Mouse (Mus musculus) myocyte (in vitro differentiated cells): ENCODE measurements around the gene Ephb6.

ENCODE experiments used
- CEBPB ChIP-seq: IDR thresholded peaks from 2 replicates; pipeline ENCODE4 v1.6.1; 2011; ENCODE audit warnings: mild to moderate bottlenecking, moderate library complexity; ENCODE audit not compliant: poor library complexity, insufficient read depth, severe bottlenecking
- E2F4 ChIP-seq: IDR thresholded peaks from one replicate; pipeline ENCODE4 v1.6.1; 2011; ENCODE audit warnings: mild to moderate bottlenecking, control low read depth, moderate library complexity; ENCODE audit not compliant: insufficient read depth
- MAX ChIP-seq: IDR thresholded peaks from one replicate; pipeline ENCODE4 v1.6.1; 2011; ENCODE audit warnings: low read depth, mild to moderate bottlenecking, control low read depth
- MYOD1 ChIP-seq, 3 experiments: IDR thresholded peaks; one replicate each; pipeline ENCODE4 v1.6.1; 2011; ENCODE audit warnings: control low read depth in 2 of 3, low read depth in 2 of 3, mild to moderate bottlenecking in 2 of 3, moderate library complexity in 1 of 3; ENCODE audit not compliant: insufficient read length in 2 of 3, control insufficient read depth in 1 of 3
- MYOG ChIP-seq, 3 experiments: IDR thresholded peaks; one replicate each; pipeline ENCODE4 v1.6.1; 2011; ENCODE audit warnings: control low read depth in 2 of 3, low read depth in 2 of 3, mild to moderate bottlenecking in 2 of 3; ENCODE audit not compliant: insufficient read length in 2 of 3, control insufficient read depth in 1 of 3, insufficient read depth in 1 of 3
- POLR2A ChIP-seq: IDR thresholded peaks from one replicate; pipeline ENCODE4 v1.6.1; 2011; ENCODE audit warnings: low read depth, mild to moderate bottlenecking, control low read depth, moderate library complexity; ENCODE audit not compliant: insufficient read length
- POLR2AphosphoS2 ChIP-seq: IDR thresholded peaks from one replicate; pipeline ENCODE4 v1.6.1; 2011; ENCODE audit warnings: low read depth, control low read depth; ENCODE audit not compliant: insufficient read length
- SRF ChIP-seq: IDR thresholded peaks from one replicate; pipeline ENCODE4 v1.6.1; 2011; ENCODE audit warnings: low read depth; ENCODE audit not compliant: control insufficient read depth, insufficient read length
- TCF12 ChIP-seq: IDR thresholded peaks from one replicate; pipeline ENCODE4 v1.6.1; 2011; ENCODE audit warnings: mild to moderate bottlenecking, control low read depth; ENCODE audit not compliant: poor library complexity, insufficient read depth, severe bottlenecking
- USF1 ChIP-seq: IDR thresholded peaks from one replicate; pipeline ENCODE4 v1.6.1; 2011; ENCODE audit warnings: low read depth, mild to moderate bottlenecking, control low read depth, moderate library complexity

DNA sequence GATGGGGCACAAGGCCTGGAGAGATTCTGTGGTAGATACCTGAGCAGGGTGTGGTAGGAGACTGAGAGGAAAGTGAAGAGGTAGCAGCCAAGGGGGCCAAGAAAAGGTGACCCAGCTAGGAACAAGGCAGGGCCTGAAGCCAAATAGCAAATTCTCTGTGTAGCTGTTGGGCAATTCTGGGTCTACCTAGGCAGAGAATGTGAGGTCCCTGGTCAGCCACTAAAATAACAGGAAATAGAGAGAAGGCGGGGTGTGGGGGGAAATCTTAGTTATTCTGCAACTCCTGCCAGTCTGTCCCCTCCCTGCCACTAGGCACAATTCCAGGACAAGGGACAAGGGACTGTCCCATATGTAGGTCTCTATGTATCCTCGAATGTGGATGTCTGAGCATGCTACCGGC, 37.9 kb downstream of the Ephb6 start:
- TF ChIP-seq POLR2A (no peak), USF1 (no peak), SRF (no peak), POLR2AphosphoS2 (no peak), MYOG (IDR thresholded peaks at IDR 0.05; ENCODE audit: control insufficient read depth in 1 of 3, insufficient read depth in 1 of 3, insufficient read length in 2 of 3, low read depth in 2 of 3) (no peak), MAX (no peak), CEBPB (no peak), TCF12 (no peak), E2F4 (no peak), MYOD1 (IDR thresholded peaks at IDR 0.05; ENCODE audit: control insufficient read depth in 1 of 3, insufficient read length in 2 of 3, low read depth in 2 of 3) (no peak)
